Mouse (Mus musculus) erythroblast, adult 5-6 weeks (primary cell): Measurements from ENCODE around the gene Apopt1. TPM values are rescaled to one million over a fixed set of nuclear protein-coding genes. Genes with fewer than 3 reads are reported as not detected.
A peak's percentile ranks its signal among the peaks of the same experiment; 100 is the strongest.

ENCODE experiments used
- ATAC-seq: replicated peaks from 2 replicates; pipeline ENCODE4 v1.8.0; 2016; ENCODE audit warnings: moderate number of reproducible peaks, mild to moderate bottlenecking, moderate TSS enrichment, inconsistent platforms; ENCODE audit not compliant: poor library complexity, low FRiP score, severe bottlenecking
- total RNA-seq, 2 experiments: library from RNA; stranded (forward) in 1 of 2; stranded (reverse) in 1 of 2; fragments of 150-400 nt in 1 of 2; fragments of 200-764, 138-1000 nt in 1 of 2; gene quantifications; 2 replicates each; pipeline versions ENCODE4 v1.2.3 to v1.2.4; 2015 to 2017; ENCODE audit warnings: low replicate concordance in 2 of 2

Apopt1 gene
- total RNA-seq, 2 experiments from 2014 or later = 5.8 to 10.6 TPM

DNA sequence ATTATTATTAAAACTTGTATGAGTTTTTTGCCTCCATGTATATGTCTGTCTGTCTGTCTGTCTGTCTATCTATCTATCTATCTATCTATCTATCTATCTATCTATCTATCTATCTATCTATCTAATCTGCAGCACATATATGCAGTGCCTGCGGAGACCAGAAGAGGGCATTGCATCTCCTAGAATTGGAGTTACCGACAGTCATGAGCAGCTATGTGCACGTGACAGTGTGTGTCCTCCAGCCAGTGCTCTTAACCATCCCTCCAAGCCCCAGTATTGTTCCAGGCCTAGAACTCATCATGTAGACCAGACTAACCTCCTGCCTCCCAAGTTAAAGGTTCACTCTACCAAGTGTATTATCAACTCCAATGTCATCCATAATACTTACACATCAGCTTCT lies 25.7 kb downstream of the Apopt1 start:
- no peak for ATAC-seq

DNA sequence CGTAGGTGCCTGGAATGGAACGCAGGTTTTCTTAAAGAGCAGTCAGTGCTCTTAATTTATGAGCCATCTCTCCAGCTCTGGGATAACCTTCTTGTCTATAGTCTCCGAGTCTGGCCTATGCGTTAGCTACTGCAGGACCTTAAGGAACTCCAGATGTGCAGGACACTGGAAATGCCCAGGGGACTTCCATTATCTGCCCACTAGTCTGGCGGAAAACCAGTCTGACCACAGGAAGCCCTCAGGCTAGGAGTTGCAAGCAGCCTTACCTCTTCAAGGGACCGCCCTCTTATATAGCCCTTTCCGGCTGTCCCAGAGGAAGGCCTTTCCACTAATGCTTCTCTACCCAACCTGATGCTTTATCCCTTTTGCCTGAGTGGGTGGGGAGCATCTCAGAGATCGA lies 28.3 kb downstream of the Apopt1 start:
- no peak for ATAC-seq

GRCm38 (mm10) chr12:111743419-111743818 lies 30.4 kb downstream of the Apopt1 start:
- ATAC-seq = 0 out of 2 replicates have a peak, but pooled peaks have one; percentile 12

DNA sequence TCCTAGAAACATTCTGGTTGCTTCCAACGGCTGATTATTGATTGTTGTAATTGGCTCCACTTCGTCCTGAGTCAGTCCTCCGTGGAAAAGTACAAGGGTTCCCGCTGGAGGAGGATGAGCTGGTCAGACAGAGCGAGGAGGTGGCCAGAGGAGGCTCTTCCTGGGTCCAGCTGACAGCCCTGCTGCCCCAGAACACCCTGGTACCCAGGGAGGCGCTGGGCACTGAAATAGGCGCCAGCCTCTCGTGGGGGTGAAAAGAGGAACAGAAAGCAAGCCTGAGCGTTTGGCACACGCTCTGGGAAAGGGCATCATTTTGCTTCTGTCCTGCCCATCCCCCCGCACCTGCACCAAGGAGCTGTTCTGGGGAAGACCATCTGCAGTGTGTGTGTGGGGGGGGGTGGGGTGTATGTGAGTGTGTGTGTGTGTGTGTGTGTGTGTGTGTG lies 30.9 kb downstream of the Apopt1 start:
- ATAC-seq = no peak

DNA sequence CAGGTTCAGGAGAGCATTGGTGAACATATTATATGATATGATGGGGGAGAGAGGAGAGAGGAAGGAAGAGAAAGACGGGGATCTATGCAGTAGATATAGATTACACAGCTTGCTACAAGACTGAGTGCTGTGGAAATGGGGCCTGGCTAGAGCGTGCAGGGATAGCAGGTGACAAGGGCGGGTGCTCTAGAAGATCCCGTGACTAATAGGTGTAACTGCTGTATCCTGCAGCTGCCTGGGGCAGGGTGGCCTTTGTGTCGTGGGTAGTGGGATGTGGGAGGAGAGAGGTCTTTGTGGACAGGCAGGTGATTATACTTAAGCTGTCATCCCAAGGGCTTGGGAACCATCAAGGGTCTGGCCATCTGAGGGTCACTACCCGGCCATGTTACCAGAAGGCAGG lies 32.2 kb downstream of the Apopt1 start:
- ATAC-seq = no peak

DNA sequence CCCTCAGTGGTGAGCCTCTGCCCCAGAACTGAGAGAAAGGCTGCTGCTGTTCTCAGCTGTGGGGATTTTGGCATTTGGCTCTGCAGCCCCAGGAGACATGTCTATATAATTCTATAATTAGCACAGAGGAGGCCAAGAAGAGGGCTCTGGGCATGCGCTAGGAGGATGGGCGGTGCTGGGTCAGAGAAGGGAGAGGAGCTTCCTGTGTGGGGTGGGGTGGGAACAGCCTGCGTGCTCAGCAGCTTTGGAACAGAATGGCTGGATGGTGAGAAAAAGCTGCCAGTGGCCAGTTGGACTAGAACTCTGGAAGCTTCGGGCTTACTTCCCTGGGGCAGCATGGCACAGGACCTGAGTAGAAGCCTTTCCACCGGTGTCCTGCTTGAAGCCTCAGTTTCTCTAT lies 33.0 kb downstream of the Apopt1 start:
- ATAC-seq = no peak

GRCm38 (mm10) chr12:111747421-111747820 lies 34.4 kb downstream of the Apopt1 start:
- ATAC-seq = no peak

DNA sequence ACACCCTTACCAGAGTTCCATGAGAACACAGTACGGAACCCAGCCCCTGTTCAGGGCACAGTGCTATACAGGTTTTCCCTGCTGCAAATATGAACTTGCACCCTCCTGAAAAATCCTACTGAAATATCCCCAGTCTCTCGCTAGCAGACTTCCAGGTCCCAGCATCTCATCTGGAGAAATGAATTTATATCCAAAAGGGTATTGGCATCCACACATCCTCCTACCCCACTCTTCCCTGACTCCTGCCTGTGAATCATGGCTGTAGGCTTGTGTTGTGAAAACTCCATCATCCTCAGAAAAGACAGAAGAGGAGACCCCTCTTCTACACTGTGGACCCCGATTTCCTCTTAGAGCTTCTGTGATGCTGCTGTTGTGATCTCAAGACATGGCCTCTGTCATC lies 37.7 kb downstream of the Apopt1 start:
- ATAC-seq = no peak

GRCm38 (mm10) chr12:111752491-111752890 lies 39.4 kb downstream of the Apopt1 start:
- no peak for ATAC-seq

GRCm38 (mm10) chr12:111753347-111753746 lies 40.3 kb downstream of the Apopt1 start:
- no peak for ATAC-seq

- no peak for ATAC-seq
These were observed 41.6 kb downstream of the Apopt1 start for GRCm38 (mm10) chr12:111754710-111755109.

DNA sequence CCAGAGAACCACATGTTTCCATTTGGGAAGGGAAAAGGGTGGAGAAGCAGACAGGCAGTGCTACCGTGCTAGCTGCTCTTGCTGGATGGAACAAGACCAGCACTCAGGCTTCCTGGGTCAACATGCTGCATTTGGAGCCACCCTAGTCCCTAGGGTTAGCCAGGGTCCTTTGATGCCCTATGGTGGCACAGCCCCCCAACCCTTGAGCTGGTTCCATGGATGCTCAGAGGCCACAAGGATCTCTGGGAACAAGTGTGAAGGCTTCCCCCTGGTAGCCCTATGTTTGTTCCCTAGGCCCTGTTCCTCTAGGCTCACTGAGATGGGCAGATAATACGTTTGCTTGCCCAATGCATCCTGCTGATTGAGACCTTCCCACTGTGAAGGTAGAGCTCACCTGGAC lies 42.2 kb downstream of the Apopt1 start:
- ATAC-seq = no peak

GRCm38 (mm10) chr12:111756082-111756697 lies 43.1 kb downstream of the Apopt1 start:
- ATAC-seq = no peak

- ATAC-seq = no peak
These were observed 43.6 kb downstream of the Apopt1 start for GRCm38 (mm10) chr12:111756698-111757082.

GRCm38 (mm10) chr12:111757561-111758325 lies 44.7 kb downstream of the Apopt1 start:
- ATAC-seq = no peak

GRCm38 (mm10) chr12:111758381-111759175 lies 45.5 kb downstream of the Apopt1 start, which contains the start of gene Klc1:
Gene Klc1 (plus strand): TSS chr12:111758849.
- ATAC-seq = peak; percentile 68

DNA sequence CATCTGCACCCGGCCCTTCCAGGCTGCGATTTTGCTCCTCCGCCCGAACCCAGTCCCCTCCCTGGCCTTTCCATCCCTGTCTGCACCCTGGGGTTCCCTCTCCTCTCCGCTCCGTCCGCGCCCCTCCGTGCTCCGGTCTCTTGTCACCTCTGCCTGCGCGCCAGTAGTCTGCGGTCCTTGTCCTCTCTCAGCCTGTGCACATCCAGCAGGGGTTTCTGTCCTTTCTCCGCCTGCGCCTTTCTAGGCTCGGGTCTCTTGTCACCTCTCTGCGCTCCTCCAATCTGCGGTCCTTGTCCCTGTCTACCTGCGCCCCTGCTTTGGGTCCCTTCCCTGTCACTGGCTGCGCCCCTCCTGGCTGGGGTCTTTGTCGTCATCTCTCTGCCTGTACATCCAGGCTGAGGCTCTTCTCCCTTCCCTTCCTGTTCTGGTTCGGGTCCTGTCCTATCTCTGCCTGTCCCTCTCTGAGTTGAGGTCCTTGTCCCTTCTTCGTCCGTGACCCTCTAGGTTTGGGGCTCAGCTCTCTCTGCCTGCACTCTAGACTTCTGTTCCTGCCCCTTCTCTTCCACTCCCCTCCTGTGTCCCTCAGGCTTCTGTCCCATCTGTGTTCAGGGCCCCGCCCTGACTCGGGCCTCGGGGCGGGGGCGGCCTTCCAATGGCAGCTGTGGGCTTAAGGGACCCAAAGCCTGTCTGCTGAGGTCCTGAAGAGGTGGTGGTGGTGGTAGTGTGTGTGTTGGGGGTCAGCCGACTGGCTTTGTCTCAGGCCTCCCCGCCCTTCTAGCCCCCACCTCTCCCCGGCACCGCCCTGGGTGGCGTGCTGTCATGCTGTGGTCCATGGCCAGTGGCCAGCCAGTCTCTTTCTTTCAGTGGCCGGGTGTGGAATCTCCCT lies 46.4 kb downstream of the Apopt1 start:
- ATAC-seq = peak; percentile 26

DNA sequence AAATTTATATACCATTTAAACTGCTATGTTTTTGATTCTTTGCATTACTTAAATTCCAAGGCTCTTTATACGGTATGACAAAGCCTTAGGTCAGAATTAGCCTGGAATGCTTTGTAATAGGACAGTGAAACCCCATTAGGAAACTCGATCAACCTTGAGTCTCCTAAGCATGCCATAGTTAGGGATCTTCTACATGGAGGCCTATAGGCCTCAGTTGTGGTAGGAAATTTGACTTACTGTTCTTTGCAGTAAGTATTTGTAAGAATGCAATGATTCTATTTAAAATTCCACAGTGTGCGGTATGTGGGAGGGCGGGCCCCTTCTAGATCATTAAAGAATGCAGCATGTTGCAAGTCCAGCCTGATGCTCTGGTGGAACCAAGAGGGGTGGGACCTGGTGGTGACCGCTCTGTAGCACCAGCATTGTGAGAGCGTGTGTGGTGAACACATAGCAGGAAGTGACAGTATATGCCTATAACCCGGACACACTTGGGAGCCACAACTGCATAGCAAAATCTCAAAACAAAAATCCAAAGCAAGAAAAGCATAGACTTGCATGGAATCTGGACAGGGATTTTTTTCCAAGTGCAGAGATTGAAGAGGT lies 47.3 kb downstream of the Apopt1 start:
- ATAC-seq = no peak

DNA sequence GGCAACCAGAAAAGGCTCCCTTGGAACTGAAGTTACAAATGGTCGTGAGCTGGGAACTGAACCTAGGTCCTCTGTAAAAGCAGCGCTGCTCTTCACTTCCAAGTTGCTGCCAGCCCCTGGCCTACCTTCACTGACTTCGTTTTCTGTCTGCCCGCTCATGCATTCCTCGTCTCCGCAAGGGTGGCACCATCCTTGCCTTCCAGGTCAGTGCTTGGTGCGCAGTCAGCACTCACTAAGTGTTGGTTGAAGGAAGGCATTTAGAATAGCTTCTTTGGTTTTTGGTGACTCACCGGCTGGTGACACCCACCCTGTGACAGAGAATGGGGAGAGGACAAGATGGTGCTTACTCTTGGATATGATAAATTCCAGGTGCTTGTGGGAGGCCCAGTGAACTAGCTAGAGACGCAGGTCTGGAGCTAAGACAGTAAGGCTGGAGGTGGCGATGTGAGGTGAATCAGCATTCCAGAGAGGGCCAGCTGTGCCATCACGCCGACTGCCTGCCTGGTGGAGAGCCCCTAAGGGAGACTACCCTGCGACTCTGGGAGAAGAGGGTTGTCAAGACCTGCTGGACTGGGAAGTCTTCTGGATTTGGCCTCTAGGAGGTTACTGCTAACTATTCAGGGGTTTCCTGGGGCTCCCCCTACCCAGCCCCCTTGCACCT lies 49.7 kb downstream of the Apopt1 start:
- no peak for ATAC-seq
